Mouse (Mus musculus) kidney, adult 9 months (tissue): ENCODE measurements at regions not wholly inside any gene's neighbourhood (a gene's known extent, or its start where the extent isn't known, plus 50 kb on each side); places are given as distances from the start of the nearest gene placed in this dataset.
"Not testable (repeated sequence)": the region's sequence is repeated elsewhere in the genome, so short reads cannot be mapped to it uniquely, and the experiment has no call there.

Experiments used
- DNase-seq: peaks from one replicate; pipeline ENCODE4 v3.0.0; 2022

GRCm38 (mm10) chr12:28922236-28922635 lies 170.6 kb downstream of the Eipr1 start:
- DNase-seq = no peak

GRCm38 (mm10) chr12:28925206-28925605 lies 173.6 kb downstream of the Eipr1 start:
- no peak for DNase-seq

GRCm38 (mm10) chr12:28939936-28940335 lies 188.3 kb downstream of the Eipr1 start:
- DNase-seq = no peak

GRCm38 (mm10) chr12:28948889-28949288 lies 197.3 kb downstream of the Eipr1 start:
- DNase-seq = no peak

GRCm38 (mm10) chr12:28949307-28949706 lies 197.7 kb downstream of the Eipr1 start:
- no peak for DNase-seq

- no peak for DNase-seq
These were observed 205.6 kb downstream of the Eipr1 start for GRCm38 (mm10) chr12:28957155-28957554.

GRCm38 (mm10) chr12:28958661-28959060 lies 207.1 kb downstream of the Eipr1 start:
- peak; percentile 61 for DNase-seq

GRCm38 (mm10) chr12:28969671-28970379 lies 218.2 kb downstream of the Eipr1 start:
- no peak for DNase-seq

- DNase-seq = no peak
These were observed 223.0 kb downstream of the Eipr1 start for GRCm38 (mm10) chr12:28974571-28975041.

GRCm38 (mm10) chr12:28975249-28975648 lies 223.6 kb downstream of the Eipr1 start:
- no peak for DNase-seq

- no peak for DNase-seq
These were observed 228.1 kb downstream of the Eipr1 start for GRCm38 (mm10) chr12:28979679-28980078.

GRCm38 (mm10) chr12:28986214-28986613 lies 234.6 kb downstream of the Eipr1 start:
- DNase-seq = no peak

- DNase-seq = no peak
These were observed 246.0 kb downstream of the Eipr1 start for GRCm38 (mm10) chr12:28997474-28998192.

GRCm38 (mm10) chr12:28999963-29000451 lies 248.4 kb downstream of the Eipr1 start:
- DNase-seq = peak; percentile 26

- no peak for DNase-seq
These were observed 252.9 kb downstream of the Eipr1 start for GRCm38 (mm10) chr12:29004504-29004903.

GRCm38 (mm10) chr12:29014601-29015000 lies 263.0 kb downstream of the Eipr1 start:
- no peak for DNase-seq

- no peak for DNase-seq
These were observed 263.7 kb downstream of the Eipr1 start for GRCm38 (mm10) chr12:29015200-29015862.

- DNase-seq = no peak
These were observed 269.5 kb downstream of the Eipr1 start for GRCm38 (mm10) chr12:29021152-29021551.

- no peak for DNase-seq
These were observed 276.6 kb downstream of the Eipr1 start for GRCm38 (mm10) chr12:29028171-29028570.

GRCm38 (mm10) chr12:29029461-29029860 lies 277.9 kb downstream of the Eipr1 start:
- DNase-seq = no peak

- DNase-seq = no peak
These were observed 294.4 kb downstream of the Eipr1 start for GRCm38 (mm10) chr12:29046009-29046408.

- not testable (repeated sequence) for DNase-seq
These were observed 297.0 kb downstream of the Eipr1 start for GRCm38 (mm10) chr12:29048596-29048995.

GRCm38 (mm10) chr12:29049105-29049511 lies 297.5 kb downstream of the Eipr1 start:
- no peak for DNase-seq

GRCm38 (mm10) chr12:29049801-29050200 lies 298.2 kb downstream of the Eipr1 start:
- no peak for DNase-seq
